Mouse (Mus musculus) stomach, postnatal 0 days (tissue): Measurements from ENCODE around the gene Aldh1a7.

Experiments used
- CTCF ChIP-seq: IDR thresholded peaks from 2 replicates; pipeline ENCODE4 v1.5.1; 2016; ENCODE audit warnings: antibody characterized with exemption, low read depth, mild to moderate bottlenecking, moderate library complexity
- EP300 ChIP-seq: optimal IDR thresholded peaks from 2 replicates; pipeline ENCODE3; 2016; ENCODE audit warnings: antibody characterized with exemption

DNA sequence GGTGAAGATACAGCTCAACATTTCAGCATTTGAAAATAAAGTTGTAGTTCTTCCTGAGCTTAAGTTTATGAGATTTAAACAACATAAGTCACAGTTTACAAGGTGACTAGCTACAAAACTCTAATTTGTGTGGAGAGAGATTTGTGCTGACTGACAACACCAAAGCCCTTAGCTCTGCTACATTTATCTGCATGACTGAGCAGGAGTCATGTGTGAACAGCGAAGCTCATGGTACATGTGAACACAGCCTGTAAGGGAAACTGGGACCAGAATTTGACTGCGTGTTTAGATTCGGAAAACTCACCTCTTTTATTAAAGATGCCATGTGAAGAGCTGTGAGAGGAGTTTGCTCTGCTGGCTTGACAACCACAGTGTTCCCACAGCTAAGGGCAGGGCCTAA, 11.7 kb downstream of the Aldh1a7 start:
- TF ChIP-seq CTCF (no peak), EP300 (no peak)
